Mouse (Mus musculus): Measurements from ENCODE around the gene Elp4. TPM values are rescaled to one million over a fixed set of nuclear protein-coding genes. Genes with fewer than 3 reads are reported as not detected.
A peak's percentile ranks its signal among the peaks of the same experiment; 100 is the strongest.

Gene Elp4
- total RNA-seq, 2 experiments from 2014 or later, result 8.9 to 12.1 TPM

- H3K4me3 ChIP-seq, result no peak overlapping the region
- no peak for DNase-seq
- no peak for TF ChIP-seq CTCF (IDR thresholded peaks at IDR 0.05)
- intact Hi-C loops (cut with DNase I), result no loop called here
- H3K27ac ChIP-seq, result no peak overlapping the region
Measured at GRCm38 (mm10) chr2:105873403-105873802, 31.0 kb downstream of the Elp4 start.

DNA sequence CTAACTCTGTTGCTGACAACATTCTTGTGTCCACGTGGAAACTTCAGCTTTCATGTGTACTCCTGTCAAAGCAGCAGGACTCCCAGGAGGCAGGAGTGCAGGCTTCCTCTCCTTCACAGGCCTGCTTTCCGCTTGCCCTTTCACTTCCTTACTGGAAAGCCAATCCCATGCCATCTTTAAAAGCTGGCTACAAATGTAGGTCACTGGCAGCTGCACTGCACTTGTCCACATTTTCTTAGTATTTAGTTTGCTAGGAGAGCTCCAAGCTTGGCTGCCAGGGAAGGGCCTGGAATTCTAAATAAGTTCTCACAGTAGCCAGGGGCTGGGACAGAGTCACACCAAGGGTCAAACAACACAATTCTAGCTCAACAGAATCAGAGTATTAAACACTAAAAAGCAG lies 49.6 kb downstream of the Elp4 start:
- intact Hi-C loops (cut with DNase I), result no loop called here
- Histone ChIP-seq H3K27ac (peak overlapping the region; percentile 53), H3K4me3 (no peak overlapping the region)
- TF ChIP-seq CTCF (IDR thresholded peaks at IDR 0.05), result no peak
- DNase-seq, result peak; percentile 65

GRCm38 (mm10) chr2:105852971-105853370 lies 51.4 kb downstream of the Elp4 start:
- no peak overlapping the region for H3K4me3 ChIP-seq
- no peak for TF ChIP-seq CTCF (IDR thresholded peaks at IDR 0.05)
- H3K27ac ChIP-seq, result no peak overlapping the region
- DNase-seq, result no peak
- intact Hi-C loops (cut with DNase I), result no loop called here

- intact Hi-C loops (cut with DNase I), result no loop called here
- no peak overlapping the region for H3K27ac ChIP-seq
- no peak for TF ChIP-seq CTCF (IDR thresholded peaks at IDR 0.05)
- H3K4me3 ChIP-seq, result no peak overlapping the region
- no peak for DNase-seq
Measured at GRCm38 (mm10) chr2:105851714-105852293, 52.6 kb downstream of the Elp4 start.

- Histone ChIP-seq H3K27ac (no peak overlapping the region), H3K4me3 (no peak overlapping the region)
- TF ChIP-seq CTCF (IDR thresholded peaks at IDR 0.05), result no peak
- intact Hi-C loops (cut with DNase I), result no loop called here
- DNase-seq, result no peak
Measured at GRCm38 (mm10) chr2:105843151-105843550, 61.2 kb downstream of the Elp4 start.

- no peak overlapping the region for H3K27ac ChIP-seq
Measured at GRCm38 (mm10) chr2:105817965-105818364, 86.4 kb downstream of the Elp4 start.

GRCm38 (mm10) chr2:105815170-105815569 lies 89.2 kb downstream of the Elp4 start:
- no peak overlapping the region for H3K4me3 ChIP-seq
- peak overlapping the region; percentile 59 for H3K27ac ChIP-seq
- no peak for TF ChIP-seq CTCF (IDR thresholded peaks at IDR 0.05)
- no peak for DNase-seq
- intact Hi-C loops (cut with DNase I), result no loop called here

More at GRCm38 (mm10) chr2:105817965-105818364, 86.4 kb downstream of the Elp4 start:
- no peak overlapping the region for H3K4me3 ChIP-seq
- no peak for DNase-seq
- intact Hi-C loops (cut with DNase I), result no loop called here
- TF ChIP-seq CTCF (IDR thresholded peaks at IDR 0.05), result no peak

DNA sequence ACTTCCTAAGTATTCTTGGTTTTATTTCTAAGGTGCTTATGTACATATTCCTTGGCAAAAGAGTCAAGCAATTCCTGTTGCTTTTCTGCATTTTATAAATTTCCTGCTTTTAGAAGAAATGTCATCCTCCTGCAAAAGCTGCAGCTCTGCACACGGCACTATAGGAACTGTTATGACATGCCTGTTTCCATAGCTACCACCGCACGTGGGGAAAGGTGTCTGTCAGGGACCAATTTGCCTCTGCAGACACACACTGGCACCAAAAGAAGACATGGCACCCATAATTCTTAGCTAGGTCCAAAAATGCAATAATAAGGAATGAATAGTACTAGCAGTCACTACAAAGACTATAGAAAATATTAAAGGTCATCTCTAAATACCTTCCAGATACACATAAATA lies 91.3 kb downstream of the Elp4 start:
- Histone ChIP-seq H3K4me3 (no peak overlapping the region), H3K27ac (no peak overlapping the region)
- intact Hi-C loops (cut with DNase I), result no loop called here
- no peak for DNase-seq
- TF ChIP-seq CTCF (IDR thresholded peaks at IDR 0.05), result no peak

GRCm38 (mm10) chr2:105810286-105810685 lies 94.1 kb downstream of the Elp4 start:
- intact Hi-C loops (cut with DNase I), result no loop called here
- DNase-seq, result no peak
- H3K4me3 ChIP-seq, result no peak overlapping the region
- no peak for TF ChIP-seq CTCF (IDR thresholded peaks at IDR 0.05)
- no peak overlapping the region for H3K27ac ChIP-seq

- intact Hi-C loops (cut with DNase I), result no loop called here
- Histone ChIP-seq H3K4me3 (no peak overlapping the region), H3K27ac (no peak overlapping the region)
- DNase-seq, result no peak
- TF ChIP-seq CTCF (IDR thresholded peaks at IDR 0.05), result no peak
Measured at GRCm38 (mm10) chr2:105806571-105806970, 97.8 kb downstream of the Elp4 start.

DNA sequence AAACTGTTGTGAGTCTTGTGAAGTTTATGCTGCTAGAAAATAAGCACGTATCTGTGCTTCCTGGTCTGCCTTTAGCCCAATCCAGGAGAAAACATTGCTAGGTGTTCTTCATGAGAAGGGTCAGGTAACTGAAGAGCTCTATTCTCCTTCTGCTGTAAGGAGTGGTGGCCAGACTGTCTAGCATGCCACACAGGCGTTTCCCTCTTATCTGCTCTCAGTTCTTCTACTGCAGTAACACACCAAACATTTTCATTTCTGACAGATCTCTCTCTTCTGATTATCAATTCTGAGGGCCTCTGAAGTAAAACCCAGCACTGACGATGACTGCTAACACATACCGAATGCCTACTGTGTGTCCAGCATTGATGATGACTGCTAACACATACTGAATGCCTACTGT lies 98.3 kb downstream of the Elp4 start:
- no peak overlapping the region for H3K4me3 ChIP-seq
- no peak for DNase-seq
- TF ChIP-seq CTCF (IDR thresholded peaks at IDR 0.05), result no peak
- H3K27ac ChIP-seq, result no peak overlapping the region
- intact Hi-C loops (cut with DNase I), result no loop called here

- no peak for TF ChIP-seq CTCF (IDR thresholded peaks at IDR 0.05)
- intact Hi-C loops (cut with DNase I), result no loop called here
- H3K4me3 ChIP-seq, result no peak overlapping the region
- H3K27ac ChIP-seq, result no peak overlapping the region
- DNase-seq, result no peak
Measured at GRCm38 (mm10) chr2:105805210-105805609, 99.2 kb downstream of the Elp4 start.

GRCm38 (mm10) chr2:105804506-105804905 lies 99.9 kb downstream of the Elp4 start:
- Histone ChIP-seq H3K4me3 (no peak overlapping the region), H3K27ac (no peak overlapping the region)
- no peak for DNase-seq
- TF ChIP-seq CTCF (IDR thresholded peaks at IDR 0.05), result no peak
- intact Hi-C loops (cut with DNase I), result no loop called here

- intact Hi-C loops (cut with DNase I), result no loop called here
- Histone ChIP-seq H3K27ac (no peak overlapping the region), H3K4me3 (no peak overlapping the region)
- no peak for TF ChIP-seq CTCF (IDR thresholded peaks at IDR 0.05)
- DNase-seq, result no peak
Measured at GRCm38 (mm10) chr2:105803427-105803826, 100.9 kb downstream of the Elp4 start.
